Mouse (Mus musculus): ENCODE results near the gene Rhd.

- TF ChIP-seq POLR2A (IDR thresholded peaks at IDR 0.05; ENCODE audit: borderline replicate concordance, control insufficient read depth, low read depth, low read length) (no peak), CTCF (IDR thresholded peaks at IDR 0.05; ENCODE audit: control insufficient read depth, insufficient read depth, low read length) (no peak)
Observed at GRCm38 (mm10) chr4:134851876-134852275, 12.5 kb upstream of the Rhd start.

All from bone marrow, adult 2 months (tissue).